Mouse (Mus musculus): ENCODE data around the gene Atl1.

Gene Atl1

GRCm38 (mm10) chr12:69941655-69942329 is 49.4 kb downstream of the Atl1 start:
- DNase-seq (ENCODE audit: low spot score), result no peak

- DNase-seq (ENCODE audit: low spot score), result no peak
Measured at GRCm38 (mm10) chr12:69945861-69946260, 53.4 kb downstream of the Atl1 start.

GRCm38 (mm10) chr12:69947502-69947901 is 55.1 kb downstream of the Atl1 start:
- DNase-seq (ENCODE audit: low spot score), result no peak

GRCm38 (mm10) chr12:69957378-69957777 is 65.0 kb downstream of the Atl1 start:
- DNase-seq (ENCODE audit: low spot score), result no peak

GRCm38 (mm10) chr12:69962468-69962867 is 70.1 kb downstream of the Atl1 start:
- DNase-seq (ENCODE audit: low spot score), result peak; percentile 56

- no peak for DNase-seq (ENCODE audit: low spot score)
Measured at GRCm38 (mm10) chr12:69963141-69963540, 70.7 kb downstream of the Atl1 start.

GRCm38 (mm10) chr12:69965644-69966043 is 73.2 kb downstream of the Atl1 start:
- no peak for DNase-seq (ENCODE audit: low spot score)

GRCm38 (mm10) chr12:69966071-69966470 is 73.7 kb downstream of the Atl1 start:
- no peak for DNase-seq (ENCODE audit: low spot score)

- DNase-seq (ENCODE audit: low spot score), result no peak
Measured at GRCm38 (mm10) chr12:69967112-69967511, 74.7 kb downstream of the Atl1 start.

GRCm38 (mm10) chr12:69968154-69968553 is 75.7 kb downstream of the Atl1 start:
- no peak for DNase-seq (ENCODE audit: low spot score)

GRCm38 (mm10) chr12:69973666-69974065 is 81.3 kb downstream of the Atl1 start:
- DNase-seq (ENCODE audit: low spot score), result no peak

GRCm38 (mm10) chr12:69976688-69977087 is 84.3 kb downstream of the Atl1 start:
- no peak for DNase-seq (ENCODE audit: low spot score)

GRCm38 (mm10) chr12:69977376-69977998 is 85.1 kb downstream of the Atl1 start:
- DNase-seq (ENCODE audit: low spot score), result no peak

GRCm38 (mm10) chr12:69982874-69983273 is 90.5 kb downstream of the Atl1 start:
- DNase-seq (ENCODE audit: low spot score), result no peak

GRCm38 (mm10) chr12:69985546-69985945 is 93.1 kb downstream of the Atl1 start:
- DNase-seq (ENCODE audit: low spot score), result no peak

GRCm38 (mm10) chr12:69986241-69986762 is 93.9 kb downstream of the Atl1 start:
- no peak for DNase-seq (ENCODE audit: low spot score)

- peak; percentile 27 for DNase-seq (ENCODE audit: low spot score)
Measured at GRCm38 (mm10) chr12:69986786-69987497, 94.5 kb downstream of the Atl1 start, which contains the start of gene Sav1. Gene Sav1, minus strand, starts transcription at chr12:69987002.

GRCm38 (mm10) chr12:69995382-69995781 is 103.0 kb downstream of the Atl1 start:
- no peak for DNase-seq (ENCODE audit: low spot score)

GRCm38 (mm10) chr12:69998186-69998983 is 106.0 kb downstream of the Atl1 start:
- no peak for DNase-seq (ENCODE audit: low spot score)

GRCm38 (mm10) chr12:70005103-70005502 is 112.7 kb downstream of the Atl1 start:
- DNase-seq (ENCODE audit: low spot score), result no peak

GRCm38 (mm10) chr12:70010356-70010755 is 117.9 kb downstream of the Atl1 start:
- DNase-seq (ENCODE audit: low spot score), result no peak

- no peak for DNase-seq (ENCODE audit: low spot score)
Measured at GRCm38 (mm10) chr12:70011681-70012080, 119.3 kb downstream of the Atl1 start.

All from layer of hippocampus, adult 9-10 months (tissue).